ENCODE assay signal across 18 mouse cellular contexts in genomic region chr1:128671495-128671894, GRCm38 (mm10).
"Had no signal": no experiment of that assay in that cellular context is flagged by ENCODE, and none has a peak within 500 bp of the region (broad histone marks: within the 10 kb centered on the region; RNA-seq: fewer than 3 reads in every experiment).

No protein-coding gene starts in this region.

- H3K9ac ChIP-seq: limb, embryonic 12.5 days; liver, embryonic 13.5 days; liver, postnatal 0 days; midbrain, embryonic 15.5 days; neural tube, embryonic 13.5 days had no signal

- H3K4me3 ChIP-seq: layer of hippocampus, adult 2 months; limb, embryonic 12.5 days; liver, embryonic 13.5 days; megakaryocyte, embryonic 14.5 days; midbrain, embryonic 15.5 days; neural tube, embryonic 13.5 days had no signal

- H3K36me3 ChIP-seq: limb, embryonic 12.5 days; liver, embryonic 13.5 days; midbrain, embryonic 15.5 days; neural tube, embryonic 13.5 days had no signal

- H3K4me1 ChIP-seq: limb, embryonic 12.5 days; liver, embryonic 13.5 days had no signal

- ATAC-seq: hindbrain, embryonic 16.5 days; inflammation-experienced regulatory T-cells, adult 6 months; liver, postnatal 0 days; midbrain, embryonic 15.5 days had no signal

- H3K9me3 ChIP-seq: liver, embryonic 13.5 days; megakaryocyte, embryonic 14.5 days; midbrain, embryonic 15.5 days; neural tube, embryonic 13.5 days had no signal

- DNase-seq: kidney, postnatal 36 days; liver; liver, embryonic 13.5 days; liver, postnatal 0 days; retina, postnatal 1 day; right cerebral cortex, postnatal 4 days; spleen, adult 18-20 months; thymus, adult 2 months; thymus, postnatal 36 days had no signal

- H3K27me3 ChIP-seq: limb, embryonic 12.5 days; liver, embryonic 13.5 days; midbrain, embryonic 15.5 days; neural tube, embryonic 13.5 days had no signal

- H3K4me2 ChIP-seq: limb, embryonic 12.5 days; liver, embryonic 13.5 days; midbrain, embryonic 11.5 days; midbrain, embryonic 15.5 days; neural tube, embryonic 13.5 days had no signal

- H3K27ac ChIP-seq: layer of hippocampus, adult 2 months; limb, embryonic 12.5 days; liver, embryonic 13.5 days; macrophage; midbrain, embryonic 15.5 days; neural tube, embryonic 13.5 days had no signal
